7 mouse cellular contexts compared by ENCODE assay signal in the genomic region with DNA sequence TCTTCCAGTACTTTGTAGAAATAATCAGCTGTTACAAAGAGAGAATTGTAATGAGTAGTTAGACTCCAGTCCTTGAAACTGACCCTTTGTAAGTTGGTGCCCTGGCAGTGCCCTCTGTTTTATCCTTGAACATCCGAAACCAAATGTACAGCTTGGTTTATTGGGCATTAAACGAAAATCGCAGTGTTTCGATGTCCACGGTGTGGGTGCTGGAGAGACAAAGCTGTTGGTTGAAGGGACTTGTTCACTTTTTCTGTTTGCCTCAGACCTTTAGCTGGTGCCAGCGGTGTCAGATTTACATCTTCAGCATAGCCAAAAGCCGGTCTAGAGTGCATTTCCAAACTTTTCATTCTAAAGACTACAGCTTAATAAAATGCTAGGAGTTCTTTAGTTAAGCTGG. TPM values are rescaled to one million over a fixed set of nuclear protein-coding genes. Genes with fewer than 3 reads are reported as not detected.
DNase-seq lines count a peak whose midpoint lies in the region; ATAC-seq lines count a peak whose summit lies in the region.

No protein-coding gene starts in this region.

- H3K4me3 ChIP-seq in lung, embryonic 15.5 days = peak overlapping the region; percentile 82
- peak overlapping the region; percentile 88 for H3K4me3 ChIP-seq in embryonic facial prominence, embryonic 14.5 days (ENCODE audit: low read depth, low read length)
- peak overlapping the region; percentile 87 for H3K4me3 ChIP-seq in neural tube, embryonic 11.5 days (ENCODE audit: low read depth, low read length)

- WGBS in lung, embryonic 15.5 days = 13% methylated on average over 7 of the region's 7 CpGs
- WGBS in embryonic facial prominence, embryonic 14.5 days = 16% methylated on average over 7 of the region's 7 CpGs
- 20% methylated on average over 7 of the region's 7 CpGs for WGBS in neural tube, embryonic 11.5 days

- no peak overlapping the region for H3K27ac ChIP-seq in lung, embryonic 15.5 days
- no peak overlapping the region for H3K27ac ChIP-seq in embryonic facial prominence, embryonic 14.5 days (replicated peaks; ENCODE audit: low read depth, low read length)
- no peak overlapping the region for H3K27ac ChIP-seq in neural tube, embryonic 11.5 days (ENCODE audit: low read depth, low read length)

- H3K4me1 ChIP-seq in lung, embryonic 15.5 days = peaks cover 11% of the 10 kb centered on the region; the same call in 1 of the 2 replicates
- H3K4me1 ChIP-seq in embryonic facial prominence, embryonic 14.5 days (ENCODE audit: control insufficient read depth, insufficient read depth, low read length) = peaks cover 13% of the 10 kb centered on the region
- H3K4me1 ChIP-seq in neural tube, embryonic 11.5 days (ENCODE audit: control insufficient read depth, insufficient read depth, low read length) = peaks cover 18% of the 10 kb centered on the region

- no peaks in the 10 kb centered on the region for H3K36me3 ChIP-seq in lung, embryonic 15.5 days
- H3K36me3 ChIP-seq in embryonic facial prominence, embryonic 14.5 days (ENCODE audit: control insufficient read depth, insufficient read depth, low read length) = no peaks in the 10 kb centered on the region
- H3K36me3 ChIP-seq in neural tube, embryonic 11.5 days (ENCODE audit: control insufficient read depth, insufficient read depth, low read length) = no peaks in the 10 kb centered on the region

- H3K9me3 ChIP-seq in lung, embryonic 15.5 days = no peaks in the 10 kb centered on the region
- H3K9me3 ChIP-seq in embryonic facial prominence, embryonic 14.5 days (ENCODE audit: control insufficient read depth, low read length) = no peaks in the 10 kb centered on the region
- no peaks in the 10 kb centered on the region for H3K9me3 ChIP-seq in neural tube, embryonic 11.5 days (ENCODE audit: control insufficient read depth, low read length)

- DNase-seq in lung, postnatal 25 days (ENCODE audit: low spot score) = no peak
- DNase-seq in embryonic facial prominence, embryonic 14.5 days (ENCODE audit: low spot score) = no peak
- DNase-seq in induced T-regulatory cell, adult 2 months (ENCODE audit: low read depth) = peak; percentile 31
- no peak for DNase-seq in neural tube, embryonic 11.5 days (ENCODE audit: low spot score)
- DNase-seq in layer of hippocampus, adult 18-20 months (ENCODE audit: low spot score in 2 of 2) = no peak
- DNase-seq in frontal cortex, adult 2 months (ENCODE audit: extremely low spot score in 1 of 2, low spot score in 1 of 2) = no peak

- H3K9ac ChIP-seq in lung, embryonic 15.5 days = no peak overlapping the region
- peak overlapping the region; percentile 54 for H3K9ac ChIP-seq in embryonic facial prominence, embryonic 14.5 days (ENCODE audit: low read depth, low read length)
- peak overlapping the region; percentile 19; the same call in 1 of the 2 replicates for H3K9ac ChIP-seq in neural tube, embryonic 11.5 days (ENCODE audit: low read length)

- no peak for ATAC-seq in lung, embryonic 15.5 days (ENCODE audit: borderline replicate concordance, extremely low read depth, low FRiP score, low TSS enrichment)
- no peak for ATAC-seq in embryonic facial prominence, embryonic 14.5 days (ENCODE audit: low read depth)
- ATAC-seq in neural tube, embryonic 11.5 days (ENCODE audit: insufficient read depth, low FRiP score, low TSS enrichment) = no peak

- no peaks in the 10 kb centered on the region for H3K27me3 ChIP-seq in lung, embryonic 15.5 days
- H3K27me3 ChIP-seq in embryonic facial prominence, embryonic 14.5 days (replicated peaks; ENCODE audit: control insufficient read depth, insufficient read depth, low read length) = no peaks in the 10 kb centered on the region
- H3K27me3 ChIP-seq in neural tube, embryonic 11.5 days (ENCODE audit: control insufficient read depth, insufficient read depth, low read length) = no peaks in the 10 kb centered on the region

- peak overlapping the region; percentile 80 for H3K4me2 ChIP-seq in lung, embryonic 15.5 days
- H3K4me2 ChIP-seq in embryonic facial prominence, embryonic 14.5 days (ENCODE audit: low read depth, low read length) = peak overlapping the region; percentile 78
- H3K4me2 ChIP-seq in neural tube, embryonic 11.5 days (ENCODE audit: low read depth) = peak overlapping the region; percentile 62

RNA-seq across cellular contexts. Expression of gene Homer1, which starts 6.2 kb away (rescaled TPM):
- 4.4 TPM in 2 replicates for polyA plus RNA-seq in lung, embryonic 15.5 days (2015; fragmentation: Nextera tagmentation; extraction: Ambion mirVana)
- 8.7 and 9.1 TPM in 2 replicates for polyA plus RNA-seq in embryonic facial prominence, embryonic 14.5 days (2014; fragmentation: Nextera tagmentation; extraction: Ambion mirVana)
- 14.0 and 16.4 TPM in 2 replicates for polyA plus RNA-seq in neural tube, embryonic 11.5 days (2014; fragmentation: Nextera tagmentation; extraction: Ambion mirVana)
- 100 to 1,000 TPM; 202 to 215 TPM for total RNA-seq in layer of hippocampus, adult 18-20 months (2021)
- polyA plus RNA-seq in frontal cortex, adult 2 months (2012; rRNA removed) = 48.5 and 58.2 TPM in 2 replicates
